Mouse (Mus musculus) liver, embryonic 16.5 days (tissue): ENCODE data around the gene Egfl8. TPM values are rescaled to one million over a fixed set of nuclear protein-coding genes. Genes with fewer than 3 reads are reported as not detected.
A peak's percentile ranks its signal among the peaks of the same experiment; 100 is the strongest.

ENCODE experiments used
- ATAC-seq: fragments of 200-750 bp; cut with Nextera tagmentation; 2 replicates; pipeline ENCODE4 v1.8.0; 2017; ENCODE audit warnings: low read depth, mild to moderate bottlenecking, moderate number of reproducible peaks, moderate library complexity
- H3K27ac ChIP-seq: fragments of 300-500 bp; sonication (generic); 2 replicates; pipeline ENCODE4 v1.5.1; 2014; ENCODE audit warnings: mild to moderate bottlenecking, low read length
- H3K27me3 ChIP-seq: fragments of 300-500 bp; sonication (generic); 2 replicates; pipeline ENCODE4 v1.6.1; 2014; ENCODE audit warnings: low read depth, low read length, mixed read lengths; ENCODE audit not compliant: control insufficient read depth, insufficient read depth
- H3K36me3 ChIP-seq: fragments of 300-500 bp; sonication (generic); 2 replicates; pipeline ENCODE4 v1.6.1; 2014; ENCODE audit warnings: mild to moderate bottlenecking; ENCODE audit not compliant: control insufficient read depth, insufficient read depth
- H3K4me1 ChIP-seq: fragments of 300-500 bp; sonication (generic); 2 replicates; pipeline ENCODE4 v1.6.1; 2014; ENCODE audit warnings: low read depth, low read length, mixed read lengths; ENCODE audit not compliant: control insufficient read depth
- H3K4me2 ChIP-seq: fragments of 300-500 bp; sonication (generic); 2 replicates; pipeline ENCODE4 v1.6.1; 2014; ENCODE audit warnings: low read depth, low read length, mixed read lengths
- H3K4me3 ChIP-seq: fragments of 300-500 bp; sonication (generic); 2 replicates; pipeline ENCODE4 v1.5.1; 2014; ENCODE audit warnings: low read depth, mild to moderate bottlenecking, low read length
- H3K9ac ChIP-seq: fragments of 300-500 bp; sonication (generic); 2 replicates; pipeline ENCODE4 v1.6.1; 2014; ENCODE audit warnings: low read depth, low read length
- H3K9me3 ChIP-seq: fragments of 300-500 bp; sonication (generic); replicated peaks from 2 replicates; pipeline ENCODE4 v1.6.1; 2016; ENCODE audit warnings: low read length; ENCODE audit not compliant: control insufficient read depth
- WGBS: fragments of 180-500 bp; shearing (Covaris S2); extraction: QIAGEN DNeasy Blood & Tissue Kit; methylation state at CpG from one replicate; pipeline ENCODE4 v1.1.7; 2014; ENCODE audit not compliant: insufficient replicate concordance; 5-methylcytosine and 5-hydroxymethylcytosine counted together
- polyA plus RNA-seq: library from polyadenylated mRNA; unstranded; fragments of >200 nt; fragmentation: Nextera tagmentation; extraction: Ambion mirVana; gene quantifications from 2 replicates; pipeline ENCODE4 v1.2.1, GENCODE M21; 2015

Egfl8 gene
- polyA plus RNA-seq, 1 experiment from 2014 or later, result 0.33 TPM

GRCm38 (mm10) chr17:34645256-34645829 is 29.6 kb upstream of the Egfl8 start:
- Histone ChIP-seq H3K9ac (peak overlapping the region; percentile 59), H3K27me3 (no peaks in the 10 kb centered on the region), H3K9me3 (no peaks in the 10 kb centered on the region), H3K4me1 (peaks cover 31% of the 10 kb centered on the region), H3K4me2 (peak overlapping the region; percentile 57), H3K36me3 (peaks cover under 1% of the 10 kb centered on the region), H3K4me3 (peak overlapping the region; percentile 60), H3K27ac (peak overlapping the region; percentile 51; the same call in 1 of the 2 replicates)
- WGBS, result 41% methylated on average over 10 of the region's 10 CpGs
- no peak for ATAC-seq

- Histone ChIP-seq H3K4me1 (peaks cover 31% of the 10 kb centered on the region), H3K9ac (peak within 1 kb of the TSS; percentile 59), H3K27ac (peak within 1 kb of the TSS; percentile 51), H3K4me3 (peak within 1 kb of the TSS; percentile 60), H3K4me2 (peak within 1 kb of the TSS; percentile 57), H3K27me3 (no peaks in the 10 kb centered on the region), H3K9me3 (no peaks in the 10 kb centered on the region), H3K36me3 (no peaks in the 10 kb centered on the region)
- peak; percentile 53 for ATAC-seq
- under 1% methylated on average over 16 of the region's 16 CpGs for WGBS
These were observed 28.8 kb upstream of the Egfl8 start, which contains the start of gene Fkbpl for GRCm38 (mm10) chr17:34644608-34645007. Fkbpl (plus strand) TSS chr17:34644764.

DNA sequence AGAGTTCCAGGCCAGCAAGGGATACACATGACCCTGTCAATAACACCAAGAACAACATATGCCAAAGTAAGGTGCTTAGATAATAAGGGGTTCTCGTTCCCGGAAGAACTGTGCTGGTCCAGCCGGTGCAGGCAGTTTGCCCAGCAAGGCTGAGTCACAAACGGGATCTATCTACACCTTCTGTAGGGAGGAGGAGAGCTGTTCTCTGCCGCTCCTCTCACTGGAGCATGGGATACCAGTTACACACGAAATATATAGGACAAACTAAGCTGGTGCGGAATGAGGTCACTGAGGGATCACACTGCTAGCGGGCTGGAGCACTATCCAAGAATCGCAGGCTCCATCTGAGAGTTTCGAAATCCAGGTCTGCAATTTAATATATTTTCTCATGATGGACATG is 28.2 kb upstream of the Egfl8 start:
- Histone ChIP-seq H3K4me1 (peaks cover 31% of the 10 kb centered on the region), H3K9me3 (no peaks in the 10 kb centered on the region), H3K36me3 (no peaks in the 10 kb centered on the region), H3K4me2 (no peak overlapping the region), H3K27ac (no peak overlapping the region), H3K27me3 (no peaks in the 10 kb centered on the region), H3K9ac (no peak overlapping the region), H3K4me3 (no peak overlapping the region)
- no peak for ATAC-seq
- 72% methylated on average over 10 of the region's 10 CpGs for WGBS

DNA sequence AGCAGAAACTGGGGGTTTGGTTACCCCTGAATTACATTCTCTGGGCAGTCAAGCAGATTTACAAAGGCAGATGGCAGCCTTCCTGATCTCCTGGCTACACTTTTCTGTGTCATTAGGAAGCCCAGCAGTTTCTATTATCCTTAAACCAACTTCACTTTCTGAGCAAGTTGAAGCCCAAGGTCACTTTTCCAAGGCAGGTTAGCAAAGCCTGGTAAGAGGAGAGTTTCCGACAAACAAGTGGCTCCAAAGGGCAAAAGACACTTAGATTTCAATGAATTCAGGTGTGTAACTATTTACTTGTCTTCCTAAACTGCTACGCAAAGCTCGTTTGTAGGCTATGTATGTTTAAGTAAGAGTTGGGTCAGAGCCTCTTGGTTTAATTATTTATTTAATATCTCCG is 27.6 kb upstream of the Egfl8 start:
- H3K4me1 ChIP-seq, result peaks cover 31% of the 10 kb centered on the region
- no peak overlapping the region for H3K4me2 ChIP-seq
- 68% methylated on average over 4 of the region's 4 CpGs for WGBS
- no peak overlapping the region for H3K27ac ChIP-seq
- H3K9me3 ChIP-seq, result no peaks in the 10 kb centered on the region
- no peak for ATAC-seq
- no peak overlapping the region for H3K4me3 ChIP-seq
- no peak overlapping the region for H3K9ac ChIP-seq
- no peaks in the 10 kb centered on the region for H3K27me3 ChIP-seq
- no peaks in the 10 kb centered on the region for H3K36me3 ChIP-seq

DNA sequence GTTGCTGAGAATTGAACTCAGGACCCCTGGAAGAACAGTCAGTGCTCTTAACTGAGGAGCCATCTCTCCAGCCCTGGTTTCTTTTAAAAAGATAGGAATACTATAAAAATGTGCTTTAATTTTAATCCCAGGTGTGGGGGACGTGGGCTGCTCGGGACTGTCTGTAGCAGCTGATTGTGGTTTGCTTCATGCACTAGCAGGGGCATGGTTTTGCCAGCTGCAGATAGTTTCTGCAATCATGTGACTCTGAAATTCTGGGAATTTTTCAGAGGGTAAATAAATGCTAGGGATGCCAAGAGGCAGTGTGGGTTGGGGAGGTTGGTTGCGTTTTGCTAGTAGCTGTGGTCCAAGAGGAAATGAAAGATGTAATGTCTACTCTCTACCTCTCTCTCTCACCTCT is 26.2 kb upstream of the Egfl8 start:
- Histone ChIP-seq H3K4me2 (no peak overlapping the region), H3K9me3 (no peaks in the 10 kb centered on the region), H3K4me1 (peaks cover 24% of the 10 kb centered on the region), H3K36me3 (no peaks in the 10 kb centered on the region), H3K27me3 (no peaks in the 10 kb centered on the region; the same call in 1 of the 2 replicates), H3K27ac (no peak overlapping the region), H3K9ac (no peak overlapping the region), H3K4me3 (no peak overlapping the region)
- WGBS, result 58% methylated on average over 3 of the region's 3 CpGs
- ATAC-seq, result no peak

GRCm38 (mm10) chr17:34640778-34641601 is 25.2 kb upstream of the Egfl8 start:
- WGBS, result 29% methylated on average over 11 of the region's 11 CpGs
- Histone ChIP-seq H3K4me1 (peaks cover 17% of the 10 kb centered on the region), H3K9ac (no peak overlapping the region), H3K4me3 (no peak overlapping the region), H3K9me3 (no peaks in the 10 kb centered on the region), H3K36me3 (no peaks in the 10 kb centered on the region), H3K4me2 (no peak overlapping the region), H3K27ac (no peak overlapping the region), H3K27me3 (peaks cover under 1% of the 10 kb centered on the region; the same call in 1 of the 2 replicates)
- ATAC-seq, result no peak

GRCm38 (mm10) chr17:34639461-34640255 is 23.9 kb upstream of the Egfl8 start:
- 58% methylated on average over 7 of the region's 7 CpGs for WGBS
- Histone ChIP-seq H3K4me2 (no peak overlapping the region), H3K27me3 (peaks cover 3% of the 10 kb centered on the region; the same call in 1 of the 2 replicates), H3K4me3 (no peak overlapping the region), H3K27ac (peak overlapping the region; percentile 10; the same call in 1 of the 2 replicates), H3K9me3 (no peaks in the 10 kb centered on the region), H3K36me3 (no peaks in the 10 kb centered on the region), H3K9ac (no peak overlapping the region), H3K4me1 (peaks cover 7% of the 10 kb centered on the region)
- no peak for ATAC-seq

DNA sequence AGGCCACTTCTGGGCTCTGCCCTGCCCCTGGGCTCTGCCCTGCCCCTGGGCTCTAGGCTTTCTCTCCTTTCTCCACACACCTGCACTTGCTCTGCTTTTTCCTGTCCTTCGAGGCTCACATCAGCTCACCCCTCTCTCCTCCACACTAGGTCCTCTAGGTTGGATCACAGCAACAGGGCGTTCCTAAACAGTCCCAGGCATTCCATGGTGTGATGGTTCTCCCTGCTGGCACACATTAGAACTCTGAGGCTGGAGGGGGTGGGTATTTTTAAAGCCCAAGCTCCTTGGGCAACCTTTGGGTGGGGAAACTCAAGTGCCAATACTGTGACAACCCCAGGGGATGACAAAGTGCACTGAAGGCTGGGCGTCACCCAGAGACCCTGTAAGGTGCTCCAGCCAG is 21.7 kb upstream of the Egfl8 start:
- H3K4me1 ChIP-seq, result no peaks in the 10 kb centered on the region
- 39% methylated on average over 3 of the region's 3 CpGs for WGBS
- H3K9me3 ChIP-seq, result no peaks in the 10 kb centered on the region
- H3K4me2 ChIP-seq, result no peak overlapping the region
- no peak overlapping the region for H3K4me3 ChIP-seq
- no peak for ATAC-seq
- no peak overlapping the region for H3K27ac ChIP-seq
- H3K27me3 ChIP-seq, result peaks cover 4% of the 10 kb centered on the region; the same call in 1 of the 2 replicates
- H3K9ac ChIP-seq, result no peak overlapping the region
- H3K36me3 ChIP-seq, result no peaks in the 10 kb centered on the region
